Mouse (Mus musculus) embryonic fibroblast, embryonic 13.5 days (primary cell): Measurements from ENCODE around the gene Ptrh2.

Source experiments
- CTCF ChIP-seq: IDR thresholded peaks from 2 replicates; pipeline ENCODE4 v1.5.1; 2011; ENCODE audit warnings: mild to moderate bottlenecking, control low read depth, low read length, moderate library complexity, borderline replicate concordance; ENCODE audit not compliant: insufficient read depth
- POLR2A ChIP-seq: IDR thresholded peaks from 2 replicates; pipeline ENCODE4 v1.6.1; 2011; ENCODE audit warnings: low read depth, mild to moderate bottlenecking, control low read depth, low read length, moderate library complexity

DNA sequence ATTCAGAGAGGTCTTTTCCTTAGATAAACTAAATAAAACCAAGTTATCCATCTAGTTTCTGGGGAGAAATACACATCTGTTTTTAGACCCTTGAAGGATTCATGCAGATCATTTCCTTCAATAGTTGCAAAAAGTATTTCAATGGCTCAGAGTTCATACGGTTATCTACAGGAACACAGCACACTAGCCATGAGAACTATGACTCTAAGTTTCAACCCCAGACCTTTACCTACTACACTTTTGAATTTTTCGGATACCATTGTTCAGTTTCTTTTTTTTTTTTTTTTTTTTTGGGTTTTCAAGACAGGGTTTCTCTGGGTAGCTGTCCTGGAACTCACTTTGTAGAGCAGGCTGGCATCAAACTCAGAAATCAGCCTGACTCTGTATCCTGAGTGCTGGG lies 55.7 kb downstream of the Ptrh2 start:
- TF ChIP-seq CTCF (no peak), POLR2A (no peak)
